Mouse (Mus musculus) 3134 (cell line): ENCODE data around the gene Mms22l.
"Not testable (repeated sequence)": the region's sequence is repeated elsewhere in the genome, so short reads cannot be mapped to it uniquely, and the experiment has no call there.

ENCODE experiments used
- DNase-seq: peaks from one replicate; pipeline ENCODE4 v3.0.0-alpha.2; 2011; ENCODE audit warnings: low spot score; ENCODE audit not compliant: insufficient read length; ENCODE audit errors: extremely low read depth

Gene Mms22l

DNA sequence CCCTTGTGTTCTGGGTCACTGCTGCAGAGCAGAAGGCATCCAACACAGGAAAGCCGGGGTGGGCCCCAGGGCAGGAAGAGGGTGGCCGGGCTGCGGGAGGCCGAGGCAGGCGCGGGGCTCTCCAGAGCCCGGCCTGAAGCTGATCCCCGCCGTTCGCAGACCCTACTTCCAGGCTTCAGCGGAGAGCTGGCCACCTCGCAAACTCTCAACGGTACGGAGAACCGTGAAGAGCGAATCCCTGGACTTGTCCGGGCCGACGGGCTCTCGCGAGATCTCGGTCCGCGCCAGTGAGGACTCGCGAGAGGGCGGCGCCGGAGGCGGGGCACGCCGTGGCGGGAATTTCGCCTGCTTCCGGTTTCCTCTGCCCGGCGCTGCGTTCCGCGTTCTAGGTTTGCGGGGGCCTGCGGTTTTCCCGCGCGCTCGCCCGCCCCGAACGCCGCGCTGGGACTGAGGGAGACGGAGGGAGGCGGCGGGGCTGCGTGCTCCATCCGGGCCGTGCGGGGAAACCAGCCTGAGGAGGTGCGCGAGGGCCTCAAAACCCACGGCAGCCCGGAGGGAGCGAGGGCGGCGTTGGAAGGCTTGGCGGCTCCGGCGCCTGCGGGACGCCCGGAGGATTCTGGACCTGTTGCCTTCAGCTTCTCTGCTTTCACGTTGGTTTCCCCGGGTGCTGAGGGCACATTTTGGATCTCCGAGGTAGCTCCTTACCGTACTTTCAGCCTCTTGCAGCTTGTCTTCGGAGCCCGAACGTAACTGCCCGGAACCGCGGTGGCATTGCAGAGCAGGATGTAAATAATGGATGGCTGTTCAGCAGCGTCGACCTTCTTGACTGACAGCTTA lies at the start of gene Mms22l:
Gene Mms22l (plus strand): TSS at position 336 of the 837 bp plus-strand sequence.
- DNase-seq, result peak; percentile 97

DNA sequence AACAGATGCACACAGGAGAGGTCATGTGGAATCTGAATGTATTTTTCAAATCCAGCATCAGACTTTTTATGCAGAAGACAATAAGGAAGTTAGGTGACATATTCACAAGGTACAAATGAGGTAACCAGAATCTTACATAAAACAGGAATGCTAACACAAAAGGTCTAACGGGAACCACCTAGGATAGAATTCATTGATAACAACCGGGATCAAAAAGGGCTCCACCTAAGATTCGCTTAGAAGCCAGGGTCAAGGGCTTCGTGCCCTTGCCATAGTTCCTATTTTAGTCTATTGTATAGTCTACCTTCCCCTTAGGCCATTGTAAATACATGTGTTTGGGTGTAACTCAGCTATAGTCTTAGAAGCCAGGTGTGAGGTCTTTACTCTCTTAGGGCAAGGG lies 12.2 kb upstream of the Mms22l start:
- not testable (repeated sequence) for DNase-seq

DNA sequence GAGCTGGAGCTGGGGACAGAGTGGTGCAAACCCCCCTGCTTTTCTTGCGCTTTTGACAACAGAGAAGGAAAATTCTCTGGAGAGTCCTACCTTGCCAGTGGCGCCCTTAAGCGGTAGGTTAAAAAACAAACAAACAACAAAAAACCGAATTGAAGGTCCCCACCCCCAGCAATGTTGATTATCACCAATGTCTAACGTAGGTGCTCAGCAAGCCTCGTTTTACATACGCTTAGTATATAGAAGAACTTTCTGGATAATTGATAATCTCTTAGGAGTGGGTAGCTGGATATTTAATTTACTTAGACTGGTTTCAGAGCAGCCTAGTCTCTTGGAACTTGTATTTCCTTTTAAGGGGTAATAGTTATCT lies 685 bp downstream of the Mms22l start:
- DNase-seq, result no peak

- DNase-seq, result no peak
Observed at GRCm38 (mm10) chr4:24509195-24509594, 12.9 kb downstream of the Mms22l start.

DNA sequence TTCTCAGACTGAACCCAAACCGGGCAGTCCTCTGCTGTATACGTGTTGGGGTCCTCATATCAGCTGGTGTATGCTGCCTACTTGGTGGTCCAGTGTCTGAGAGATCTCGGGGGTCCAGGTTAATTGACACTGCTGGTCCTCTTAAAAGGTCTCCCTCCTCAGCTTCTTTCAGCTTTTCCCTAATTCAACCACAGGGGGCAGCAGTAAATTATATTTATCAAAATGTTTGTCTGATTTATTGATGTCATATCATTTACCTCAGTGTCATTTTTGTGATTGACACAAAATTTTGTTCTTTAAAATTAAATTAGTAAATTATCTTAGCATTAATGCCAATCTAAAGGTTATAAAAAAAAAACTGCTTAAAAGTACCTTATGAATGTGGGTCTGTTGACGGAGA lies 40.7 kb downstream of the Mms22l start:
- no peak for DNase-seq

DNA sequence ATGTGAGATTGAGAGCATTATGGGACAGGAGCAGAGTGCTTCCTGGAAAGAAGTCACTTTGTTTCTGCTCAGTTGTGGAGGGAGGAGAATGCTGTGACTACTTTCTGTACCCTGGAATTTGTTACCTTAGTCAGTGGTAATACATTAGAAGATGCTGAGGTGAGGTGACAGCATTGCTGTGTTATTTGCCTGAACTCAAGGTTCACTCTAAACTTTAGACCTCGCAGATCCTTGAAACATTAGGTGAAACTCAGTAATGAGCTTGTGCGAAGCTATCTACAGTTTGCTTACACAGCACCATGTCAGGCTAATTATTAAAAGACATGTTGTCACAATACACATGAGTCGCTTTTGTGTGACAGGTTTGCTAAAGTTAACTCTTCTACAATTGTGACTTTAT lies 47.2 kb downstream of the Mms22l start:
- no peak for DNase-seq

DNA sequence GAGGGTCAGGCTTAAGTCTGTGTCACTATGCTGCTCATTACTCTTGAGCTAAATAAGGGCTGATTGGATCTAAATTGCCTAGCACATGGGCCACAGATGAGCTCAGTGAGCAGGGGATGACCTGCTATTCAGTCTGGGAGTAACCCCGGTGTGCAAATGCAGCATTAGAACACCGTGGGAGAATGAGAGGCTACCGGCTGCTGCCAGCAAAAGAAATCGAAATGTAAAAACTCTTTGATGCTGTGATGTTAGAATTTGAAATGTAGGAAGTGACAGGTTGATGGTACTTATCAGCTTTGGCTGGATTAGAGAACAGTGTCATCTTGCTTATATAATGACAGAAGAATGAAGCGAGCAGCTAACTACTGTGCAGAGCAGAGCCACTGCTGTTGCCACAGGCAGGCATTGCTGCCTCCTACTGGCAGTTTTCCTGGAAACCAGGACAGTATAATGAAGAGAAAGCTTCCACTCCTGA lies 48.5 kb downstream of the Mms22l start:
- no peak for DNase-seq

- no peak for DNase-seq
Observed at GRCm38 (mm10) chr4:24556116-24556820, 60.0 kb downstream of the Mms22l start.

DNA sequence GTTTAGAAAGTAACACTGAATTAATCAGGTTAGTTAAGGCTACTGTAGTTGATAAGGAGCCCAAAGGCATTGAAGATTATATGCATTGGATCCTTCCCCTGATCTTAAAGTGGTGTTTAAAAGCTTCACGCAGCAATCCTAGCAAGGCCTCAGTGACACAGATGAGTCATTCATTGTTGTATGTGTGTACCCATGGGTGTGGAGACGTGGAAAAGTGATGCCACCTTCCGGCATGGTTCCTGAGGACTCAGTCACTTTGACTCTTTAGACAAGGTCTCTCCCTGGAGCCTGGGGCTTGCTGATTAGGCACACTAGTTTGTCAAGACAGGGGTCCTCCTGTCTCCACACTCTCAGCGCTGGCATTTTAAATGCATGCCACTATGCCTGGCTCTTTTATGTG lies 60.9 kb downstream of the Mms22l start:
- no peak for DNase-seq

GRCm38 (mm10) chr4:24568026-24568425 lies 71.8 kb downstream of the Mms22l start:
- DNase-seq, result no peak

GRCm38 (mm10) chr4:24568989-24569556 lies 72.8 kb downstream of the Mms22l start:
- peak; percentile 56 for DNase-seq

DNA sequence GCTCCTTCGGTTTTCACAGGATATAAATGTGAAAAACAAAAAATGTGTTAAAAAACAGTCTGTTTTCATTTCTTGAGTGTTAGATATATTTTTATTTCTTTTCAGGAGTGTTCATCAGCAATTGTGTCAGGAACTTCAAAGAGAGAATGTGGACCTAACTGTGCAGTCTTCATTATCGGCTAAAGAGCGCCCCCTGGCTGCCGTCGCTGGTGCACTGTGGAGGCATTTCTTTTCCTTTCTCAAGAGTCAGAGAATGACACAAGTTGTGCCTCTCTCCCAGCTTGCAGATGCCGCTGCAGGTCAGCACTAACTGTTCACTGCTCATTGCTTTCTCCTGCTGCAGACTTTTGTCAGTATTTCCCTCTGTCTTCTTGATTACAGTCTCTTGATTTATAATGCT lies 78.0 kb downstream of the Mms22l start:
- DNase-seq, result peak; percentile 50

DNA sequence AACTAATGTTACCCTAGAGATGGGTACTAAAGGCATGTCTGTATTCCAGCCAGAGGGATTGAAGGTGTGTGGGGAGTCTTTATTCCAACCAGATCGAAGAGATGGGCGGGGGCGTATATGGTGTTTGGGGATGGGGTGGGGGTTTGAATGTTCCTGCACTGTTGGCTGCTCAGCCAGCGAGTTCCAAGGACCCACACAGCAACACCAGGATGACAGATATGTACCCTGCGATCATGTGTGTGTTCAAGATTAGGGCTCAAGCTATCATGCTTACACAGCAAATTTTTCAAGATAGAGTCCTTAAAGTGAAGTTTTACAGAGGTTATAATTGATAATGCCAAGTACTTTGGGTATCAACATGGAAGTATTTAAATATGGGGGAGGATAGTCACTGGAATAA lies 81.3 kb downstream of the Mms22l start:
- DNase-seq, result no peak

- DNase-seq, result no peak
Observed at GRCm38 (mm10) chr4:24582295-24582694, 86.0 kb downstream of the Mms22l start.

- no peak for DNase-seq
Observed at GRCm38 (mm10) chr4:24583997-24584396, 87.7 kb downstream of the Mms22l start.

- no peak for DNase-seq
Observed at GRCm38 (mm10) chr4:24594824-24595223, 98.6 kb downstream of the Mms22l start.

- DNase-seq, result no peak
Observed at GRCm38 (mm10) chr4:24596942-24597611, 100.8 kb downstream of the Mms22l start.

- no peak for DNase-seq
Observed at GRCm38 (mm10) chr4:24598637-24599036, 102.4 kb downstream of the Mms22l start.

DNA sequence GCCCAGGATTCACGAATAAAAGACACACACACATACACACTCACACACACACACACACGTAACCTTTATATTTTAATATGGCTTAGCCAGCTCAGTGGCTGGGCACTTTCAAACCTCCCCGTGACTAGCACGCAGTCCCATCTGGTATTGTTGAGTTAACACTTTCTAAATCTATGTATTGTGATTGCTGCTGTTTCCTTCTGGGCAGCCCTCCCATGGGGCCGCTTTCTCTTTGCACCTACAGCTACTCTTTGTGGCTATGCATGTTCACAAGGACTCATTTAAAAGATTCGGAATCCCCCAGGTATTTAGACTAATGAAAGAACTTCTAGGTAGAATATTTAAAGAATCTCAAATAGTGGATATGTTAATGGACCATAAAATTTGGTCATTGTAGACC lies 105.5 kb downstream of the Mms22l start:
- DNase-seq, result no peak

GRCm38 (mm10) chr4:24609085-24609484 lies 112.8 kb downstream of the Mms22l start:
- no peak for DNase-seq

DNA sequence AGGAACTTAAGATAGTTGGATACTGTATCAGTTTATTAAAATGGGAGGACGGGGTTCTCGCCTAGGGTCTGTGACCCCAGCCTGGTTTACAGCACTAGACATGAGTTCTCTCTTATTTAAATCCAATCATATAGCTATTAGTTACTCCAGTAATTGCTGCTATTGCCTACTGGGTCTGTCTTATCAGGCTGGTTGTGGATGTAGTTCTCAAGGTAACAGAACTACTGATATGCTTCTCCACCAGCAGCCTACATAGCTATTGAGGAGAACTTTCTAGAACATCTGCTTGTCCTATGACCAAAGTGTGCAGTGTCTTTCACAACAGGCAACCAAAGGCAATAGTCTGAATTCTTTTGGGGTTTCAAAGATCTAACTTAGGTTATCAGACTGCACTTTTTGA lies 113.3 kb downstream of the Mms22l start:
- DNase-seq, result no peak
